Mouse (Mus musculus) kidney, postnatal 0 days (tissue): ENCODE data around the gene Serp1. TPM values are rescaled to one million over a fixed set of nuclear protein-coding genes. Genes with fewer than 3 reads are reported as not detected.

ENCODE experiments used
- ATAC-seq: fragments of 200-750 bp; cut with Nextera tagmentation; replicated peaks from 2 replicates; pipeline ENCODE4 v1.8.0; 2017; ENCODE audit warnings: low read depth, moderate number of reproducible peaks, moderate TSS enrichment, moderate library complexity; ENCODE audit not compliant: low FRiP score
- DNase-seq: peaks from one replicate; pipeline ENCODE4 v3.0.0-alpha.2; 2016; ENCODE audit warnings: low spot score
- H3K27ac ChIP-seq: fragments of 300-500 bp; sonication (generic); 2 replicates; pipeline ENCODE4 v1.5.1; 2014; ENCODE audit warnings: mild to moderate bottlenecking
- H3K27me3 ChIP-seq: fragments of 300-500 bp; sonication (generic); 2 replicates; pipeline ENCODE4 v1.6.1; 2014; ENCODE audit warnings: low read length, mixed read lengths; ENCODE audit not compliant: insufficient read depth
- H3K36me3 ChIP-seq: fragments of 300-500 bp; sonication (generic); 2 replicates; pipeline ENCODE4 v1.6.1; 2014; ENCODE audit warnings: low read length, mixed read lengths; ENCODE audit not compliant: insufficient read depth
- H3K4me1 ChIP-seq: fragments of 300-500 bp; sonication (generic); replicated peaks from 2 replicates; pipeline ENCODE4 v1.6.1; 2014; ENCODE audit warnings: antibody characterized with exemption, low read length, mixed read lengths; ENCODE audit not compliant: insufficient read depth
- H3K4me2 ChIP-seq: fragments of 300-500 bp; sonication (generic); 2 replicates; pipeline ENCODE4 v1.6.1; 2014; ENCODE audit warnings: mild to moderate bottlenecking, low read length, moderate library complexity, mixed read lengths
- H3K4me3 ChIP-seq: fragments of 300-500 bp; sonication (generic); replicated peaks from 2 replicates; pipeline ENCODE4 v1.5.1; 2014; ENCODE audit warnings: low read depth, low read length
- H3K9ac ChIP-seq: fragments of 300-500 bp; sonication (generic); 2 replicates; pipeline ENCODE4 v1.6.1; 2014; ENCODE audit warnings: low read depth, low read length
- H3K9me3 ChIP-seq: fragments of 300-500 bp; sonication (generic); replicated peaks from 2 replicates; pipeline ENCODE4 v1.6.1; 2016; ENCODE audit warnings: low read length, inconsistent platforms, mixed read lengths
- CTCF ChIP-seq: IDR thresholded peaks from 2 replicates; pipeline ENCODE4 v1.5.1; 2016; ENCODE audit warnings: antibody characterized with exemption, low read depth, mild to moderate bottlenecking, moderate library complexity
- WGBS: fragments of 180-500 bp; shearing (Covaris S2); extraction: QIAGEN DNeasy Blood & Tissue Kit; methylation state at CpG from one replicate; pipeline ENCODE4 v1.1.7; 2014; 5-methylcytosine and 5-hydroxymethylcytosine counted together
- polyA plus RNA-seq: library from polyadenylated mRNA; unstranded; fragments of >200 nt; fragmentation: Nextera tagmentation; extraction: Ambion mirVana; gene quantifications from 2 replicates; pipeline ENCODE4 v1.2.1, GENCODE M21; 2015

Serp1 gene
- polyA plus RNA-seq, 1 experiment from 2014 or later: 142 TPM

GRCm38 (mm10) chr3:58536573-58536972, 10.9 kb upstream of the Serp1 start:
- no peak overlapping the region for H3K9ac ChIP-seq
- H3K27me3 ChIP-seq: no peaks in the 10 kb centered on the region
- H3K4me2 ChIP-seq: no peak overlapping the region
- H3K4me3 ChIP-seq: no peak overlapping the region
- 85% methylated on average over 3 of the region's 3 CpGs for WGBS
- H3K36me3 ChIP-seq: peaks cover 27% of the 10 kb centered on the region
- DNase-seq (no peak), ATAC-seq (no peak)
- no peak for TF ChIP-seq CTCF
- H3K27ac ChIP-seq: no peak overlapping the region
- no peaks in the 10 kb centered on the region for H3K4me1 ChIP-seq
- no peaks in the 10 kb centered on the region for H3K9me3 ChIP-seq

GRCm38 (mm10) chr3:58526408-58526737, 681 bp upstream of the Serp1 start:
- Histone ChIP-seq H3K4me1 (0 out of 2 replicates have a peak, but pooled peaks cover 3% of the 10 kb centered on the region), H3K27ac (peak overlapping the region; percentile 96), H3K9ac (peak overlapping the region; percentile 97), H3K9me3 (no peaks in the 10 kb centered on the region), H3K4me2 (peak overlapping the region; percentile 87), H3K36me3 (peaks cover 10% of the 10 kb centered on the region), H3K4me3 (peak overlapping the region; percentile 96), H3K27me3 (no peaks in the 10 kb centered on the region)
- 8% methylated on average over 4 of the region's 4 CpGs for WGBS
- ATAC-seq (no peak), DNase-seq (peak; percentile 32)
- TF ChIP-seq CTCF: peak; percentile 26; the same call in 1 of the 2 replicates

- H3K4me1 ChIP-seq: 0 out of 2 replicates have a peak, but pooled peaks cover 3% of the 10 kb centered on the region
- peak overlapping the region; percentile 97 for H3K9ac ChIP-seq
- peak; percentile 41 for DNase-seq
- H3K27me3 ChIP-seq: no peaks in the 10 kb centered on the region
- peak overlapping the region; percentile 96 for H3K27ac ChIP-seq
- no peak for TF ChIP-seq CTCF
- H3K36me3 ChIP-seq: peaks cover 13% of the 10 kb centered on the region
- no peaks in the 10 kb centered on the region for H3K9me3 ChIP-seq
- H3K4me3 ChIP-seq: peak overlapping the region; percentile 96
- H3K4me2 ChIP-seq: peak overlapping the region; percentile 87
- WGBS: 0% methylated on average over 37 of the region's 40 CpGs
- ATAC-seq: peak; percentile 27; the same call in 1 of the 2 replicates
Measured at GRCm38 (mm10) chr3:58525166-58525565, 526 bp downstream of the Serp1 start.

- Histone ChIP-seq H3K9ac (peak overlapping the region; percentile 97; the same call in 1 of the 2 replicates), H3K36me3 (peaks cover 13% of the 10 kb centered on the region), H3K27me3 (no peaks in the 10 kb centered on the region), H3K27ac (no peak overlapping the region), H3K9me3 (no peaks in the 10 kb centered on the region), H3K4me2 (peak overlapping the region; percentile 87), H3K4me1 (0 out of 2 replicates have a peak, but pooled peaks cover 3% of the 10 kb centered on the region), H3K4me3 (peak overlapping the region; percentile 96)
- 38% methylated on average over 4 of the region's 4 CpGs for WGBS
- no peak for ATAC-seq
- DNase-seq: peak; percentile 21
- TF ChIP-seq CTCF: no peak
Measured at GRCm38 (mm10) chr3:58524246-58524645, 1.4 kb downstream of the Serp1 start.

GRCm38 (mm10) chr3:58523386-58523785, 2.3 kb downstream of the Serp1 start:
- Histone ChIP-seq H3K27ac (no peak overlapping the region), H3K36me3 (peaks cover 13% of the 10 kb centered on the region), H3K9ac (no peak overlapping the region), H3K4me1 (0 out of 2 replicates have a peak, but pooled peaks cover 3% of the 10 kb centered on the region), H3K9me3 (no peaks in the 10 kb centered on the region), H3K27me3 (no peaks in the 10 kb centered on the region), H3K4me2 (no peak overlapping the region), H3K4me3 (no peak overlapping the region)
- 97% methylated on average over 3 of the region's 3 CpGs for WGBS
- no peak for TF ChIP-seq CTCF
- DNase-seq (no peak), ATAC-seq (no peak)

GRCm38 (mm10) chr3:58521361-58521760, 4.3 kb downstream of the Serp1 start:
- Histone ChIP-seq H3K4me1 (0 out of 2 replicates have a peak, but pooled peaks cover 3% of the 10 kb centered on the region), H3K27me3 (no peaks in the 10 kb centered on the region), H3K4me2 (no peak overlapping the region), H3K27ac (no peak overlapping the region), H3K4me3 (no peak overlapping the region), H3K36me3 (peaks cover 13% of the 10 kb centered on the region), H3K9ac (no peak overlapping the region), H3K9me3 (no peaks in the 10 kb centered on the region)
- no peak for TF ChIP-seq CTCF
- ATAC-seq (no peak), DNase-seq (no peak)
- 89% methylated on average over 2 of the region's 2 CpGs for WGBS

- no peak overlapping the region for H3K4me3 ChIP-seq
- H3K27me3 ChIP-seq: no peaks in the 10 kb centered on the region
- TF ChIP-seq CTCF: no peak
- no peak overlapping the region for H3K4me2 ChIP-seq
- WGBS: 86% methylated on average over 6 of the region's 6 CpGs
- ATAC-seq: no peak
- no peak overlapping the region for H3K9ac ChIP-seq
- H3K9me3 ChIP-seq: no peaks in the 10 kb centered on the region
- H3K4me1 ChIP-seq: 0 out of 2 replicates have a peak, but pooled peaks cover 3% of the 10 kb centered on the region
- H3K27ac ChIP-seq: no peak overlapping the region
- H3K36me3 ChIP-seq: peaks cover 13% of the 10 kb centered on the region
- no peak for DNase-seq
Measured at GRCm38 (mm10) chr3:58520286-58520685, 5.4 kb downstream of the Serp1 start.
